Mouse (Mus musculus) lung, postnatal 36 days (tissue): ENCODE measurements at regions not wholly inside any gene's neighbourhood (a gene's known extent, or its start where the extent isn't known, plus 50 kb on each side); places are given as distances from the start of the nearest gene placed in this dataset.
"Not testable (repeated sequence)": the region's sequence is repeated elsewhere in the genome, so short reads cannot be mapped to it uniquely, and the experiment has no call there.

ENCODE experiments used
- DNase-seq: peaks from one replicate; pipeline ENCODE4 v3.0.0; 2022; ENCODE audit warnings: mixed read lengths

DNA sequence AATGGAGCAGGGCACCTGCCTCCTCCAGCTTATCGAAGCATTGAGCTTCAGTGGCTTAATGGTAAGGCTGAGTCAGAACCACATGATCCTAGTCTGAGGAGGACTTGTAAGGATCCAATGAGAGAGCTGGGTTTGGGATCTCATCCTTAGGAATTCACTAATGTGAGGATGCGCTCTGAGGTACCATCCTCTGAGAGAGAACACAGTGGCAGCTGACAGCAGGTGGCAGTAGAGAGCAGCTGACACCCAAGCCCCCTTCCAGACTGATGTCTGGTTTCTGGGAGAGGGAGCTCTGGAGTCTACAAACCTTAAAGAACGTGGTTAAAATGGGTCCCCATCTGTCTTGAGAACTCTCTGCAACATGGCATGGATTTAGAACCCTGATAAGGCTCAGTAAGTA lies 137.8 kb downstream of the B3glct start:
- DNase-seq, result peak; percentile 37

DNA sequence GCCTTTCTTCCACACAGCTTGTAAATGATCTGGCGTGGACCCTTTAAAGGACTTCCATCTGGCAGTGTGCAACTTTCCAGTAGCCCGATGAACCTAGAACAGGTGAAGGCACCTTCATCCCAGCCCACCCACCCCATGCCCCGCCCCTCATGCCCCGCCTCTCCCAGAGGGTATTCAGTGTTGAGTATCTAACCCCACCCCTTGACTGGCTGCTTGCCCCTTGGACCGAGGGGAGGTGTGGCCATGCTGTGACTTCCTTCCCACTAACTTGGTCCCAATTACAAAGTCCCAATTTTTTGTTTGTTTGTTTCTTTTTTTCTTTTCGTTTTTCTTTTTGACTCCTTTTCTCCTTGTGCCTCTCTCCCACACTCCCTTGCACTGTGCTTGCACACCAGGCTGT lies 140.8 kb downstream of the B3glct start:
- no peak for DNase-seq

DNA sequence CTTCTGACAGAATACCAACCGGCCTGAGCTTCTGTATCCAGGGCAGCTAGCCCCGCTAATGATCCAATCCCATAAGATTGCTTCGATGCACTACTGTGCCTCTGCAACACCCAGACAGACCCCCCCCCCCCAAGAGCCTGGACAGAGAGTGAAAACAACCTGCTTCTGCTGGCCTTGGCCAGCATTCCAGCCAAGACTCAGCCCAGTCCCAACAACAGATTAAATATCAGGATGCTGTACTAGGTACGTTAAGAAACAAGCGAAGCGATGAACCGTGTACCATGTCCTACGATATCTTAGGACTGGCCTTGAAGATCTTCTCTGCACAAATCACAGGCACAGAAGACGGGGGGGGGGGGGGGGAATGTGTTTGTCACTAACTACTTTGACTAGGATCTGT lies 145.8 kb downstream of the B3glct start:
- no peak for DNase-seq

DNA sequence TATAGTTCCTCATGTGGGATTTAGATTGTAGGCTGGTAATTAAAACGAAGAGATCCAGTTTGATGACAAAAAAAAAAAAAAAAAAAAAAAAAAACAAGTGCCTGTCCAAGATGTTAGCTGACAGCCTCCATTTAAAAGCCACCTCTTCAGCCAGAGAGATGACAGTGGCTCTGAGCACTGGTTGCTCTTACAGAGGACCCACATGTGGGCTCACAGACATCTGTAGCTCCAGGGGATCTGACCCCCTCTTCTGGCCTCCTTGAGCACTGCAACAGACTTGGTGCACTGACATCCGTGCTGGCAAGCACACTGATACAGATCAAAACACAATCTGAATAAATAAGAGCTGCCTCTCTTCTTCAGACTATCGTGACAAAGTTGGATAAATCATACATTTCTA lies 149.6 kb downstream of the B3glct start:
- DNase-seq, result peak; percentile 18

DNA sequence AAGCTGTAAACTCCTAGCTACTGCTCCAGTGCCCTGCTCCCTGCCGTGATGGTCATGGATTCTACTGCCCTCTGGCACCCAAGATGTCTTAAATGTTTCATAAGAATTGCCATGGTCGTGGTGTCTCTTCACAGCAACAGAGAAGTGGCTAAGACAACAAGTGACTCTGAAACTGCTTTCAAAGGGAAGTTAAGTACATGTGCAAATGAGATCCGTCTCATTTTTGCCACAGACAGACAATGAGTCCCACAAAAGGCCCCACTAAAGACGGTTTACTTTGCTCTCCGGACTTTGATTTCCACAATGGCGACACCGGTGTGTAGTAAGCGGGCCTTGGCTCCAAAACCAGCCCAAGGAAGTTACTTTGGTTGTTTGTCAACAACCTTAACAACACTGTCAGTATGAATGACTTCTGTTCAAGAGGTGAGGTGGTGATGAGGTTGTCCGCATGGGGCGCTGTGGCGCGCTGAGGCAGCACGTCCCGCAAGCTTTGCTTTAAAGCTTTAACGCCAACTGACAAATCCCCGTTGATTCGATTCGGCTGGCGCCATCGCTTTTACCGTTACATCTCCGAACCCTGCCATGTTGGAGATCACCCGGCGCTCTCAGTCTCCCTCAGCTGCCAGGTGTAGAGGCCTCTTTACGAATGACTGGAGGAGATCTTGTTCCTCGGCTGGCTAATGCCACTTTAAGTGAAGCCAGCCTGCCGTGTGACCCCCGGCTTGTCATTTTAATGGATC lies 153.3 kb downstream of the B3glct start:
- peak; percentile 72 for DNase-seq

DNA sequence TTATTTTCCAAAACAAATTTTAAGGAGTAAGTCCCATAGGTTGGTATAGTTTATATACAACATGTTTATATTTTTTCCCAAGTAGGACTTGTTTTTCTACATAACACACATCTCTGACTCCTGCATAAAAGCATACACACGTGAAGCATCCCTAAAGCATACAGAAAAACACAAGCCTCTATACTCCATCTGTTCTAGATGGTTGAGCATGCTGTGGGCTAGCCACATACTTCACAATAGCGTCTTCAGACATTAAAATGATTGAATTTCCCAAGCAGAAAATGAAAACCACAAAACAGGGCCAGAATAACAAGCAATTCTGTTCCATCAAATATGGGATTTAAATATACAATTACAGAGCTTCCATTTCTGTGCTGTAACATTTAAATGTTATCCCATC lies 159.3 kb downstream of the B3glct start:
- no peak for DNase-seq

DNA sequence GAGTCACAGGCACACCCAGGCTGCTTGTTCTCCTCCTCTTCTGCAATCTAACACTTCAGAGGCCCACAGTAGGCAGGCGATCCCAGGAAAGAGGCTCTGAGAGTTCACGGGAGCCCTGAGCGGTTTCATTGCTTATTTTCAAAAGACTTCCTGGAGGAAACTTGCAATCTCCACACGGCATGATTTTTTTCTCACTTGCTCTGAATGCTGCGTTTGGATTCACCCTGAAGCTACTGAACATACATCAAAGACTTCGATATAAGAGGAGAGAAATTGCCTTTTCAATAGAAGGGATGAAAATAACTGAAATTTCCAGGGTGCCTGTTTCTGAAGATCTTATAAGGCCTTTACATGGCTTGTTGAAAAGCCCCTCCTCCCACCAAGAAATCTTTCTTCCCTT lies 164.5 kb downstream of the B3glct start:
- no peak for DNase-seq

DNA sequence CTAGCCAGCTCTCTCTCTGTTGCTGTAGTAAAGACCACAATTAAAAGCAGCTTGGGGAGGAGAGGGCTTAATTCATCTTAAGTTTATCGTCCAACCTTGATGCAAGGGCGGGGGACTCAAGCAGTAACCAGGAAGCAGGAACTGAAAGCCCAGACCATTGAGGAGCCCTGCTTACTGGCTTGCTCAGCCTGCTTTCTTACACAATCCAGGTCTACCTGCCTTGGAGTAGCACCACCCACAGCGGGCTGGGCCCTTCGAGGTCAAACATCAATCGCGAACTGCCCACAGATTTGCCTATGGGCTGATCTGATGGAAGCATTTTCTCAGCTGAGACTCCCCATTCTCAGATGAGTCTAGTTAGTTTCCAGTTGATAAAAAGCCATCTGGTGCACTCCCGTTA lies 165.3 kb downstream of the B3glct start:
- no peak for DNase-seq

DNA sequence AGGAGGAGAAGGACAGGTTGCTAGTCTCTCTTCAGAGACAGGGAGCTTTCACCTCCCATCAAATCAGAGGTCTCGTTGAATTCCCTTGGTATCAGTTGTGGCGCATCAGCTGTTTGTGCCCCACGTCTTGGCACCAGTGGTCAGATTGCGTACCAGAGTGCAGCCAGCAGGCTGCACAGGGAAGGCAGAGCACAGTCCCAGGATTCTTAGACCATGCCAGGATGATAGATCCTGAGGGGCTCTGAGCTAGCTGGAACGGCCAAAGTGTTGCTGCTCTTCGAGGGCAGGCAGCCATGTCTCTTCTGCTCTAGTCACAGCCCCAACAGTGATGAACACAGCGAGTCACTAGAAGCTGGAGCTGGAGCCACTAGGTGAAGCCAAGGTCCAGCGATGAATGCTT lies 167.2 kb downstream of the B3glct start:
- DNase-seq, result no peak

DNA sequence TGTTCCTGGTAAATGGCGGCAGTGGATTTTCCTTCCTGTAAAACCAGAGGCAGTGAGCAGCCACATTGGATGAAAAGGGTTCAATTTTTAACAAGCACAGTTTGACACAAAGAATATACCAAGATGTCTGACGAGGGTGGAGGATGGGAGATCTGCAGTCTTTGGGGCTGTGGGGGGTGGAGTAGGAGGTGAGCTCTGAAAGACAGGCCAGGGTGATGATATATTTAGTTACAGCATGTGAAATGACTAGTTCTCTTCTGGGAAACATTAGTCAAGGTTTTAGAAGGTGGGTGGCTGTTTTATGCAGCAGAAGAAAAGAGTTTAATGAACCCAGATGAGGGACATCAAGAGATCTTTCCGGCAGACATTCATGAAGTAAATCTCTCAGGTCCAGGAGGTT lies 170.0 kb upstream of the Rxfp2 start:
- DNase-seq, result no peak

DNA sequence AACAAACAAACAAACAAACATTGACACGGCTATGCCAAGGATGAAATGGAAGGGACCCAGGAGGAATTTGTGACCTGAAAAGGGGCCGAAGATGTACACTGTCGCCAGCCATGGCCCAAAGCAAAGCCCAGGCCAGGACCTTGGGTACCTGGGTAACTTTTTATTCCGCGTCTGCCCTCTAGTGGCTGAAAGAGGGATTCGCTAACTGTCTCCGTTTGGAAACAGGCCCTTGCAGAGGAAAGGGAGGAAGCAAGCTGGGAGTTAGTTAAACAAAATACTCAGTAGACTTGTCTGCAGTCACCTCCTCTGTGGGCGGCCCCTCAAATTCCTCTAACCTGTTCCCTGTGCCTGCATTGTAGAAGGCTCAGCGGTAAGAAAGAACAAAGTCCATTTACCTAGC lies 167.5 kb upstream of the Rxfp2 start:
- DNase-seq, result peak; percentile 76

DNA sequence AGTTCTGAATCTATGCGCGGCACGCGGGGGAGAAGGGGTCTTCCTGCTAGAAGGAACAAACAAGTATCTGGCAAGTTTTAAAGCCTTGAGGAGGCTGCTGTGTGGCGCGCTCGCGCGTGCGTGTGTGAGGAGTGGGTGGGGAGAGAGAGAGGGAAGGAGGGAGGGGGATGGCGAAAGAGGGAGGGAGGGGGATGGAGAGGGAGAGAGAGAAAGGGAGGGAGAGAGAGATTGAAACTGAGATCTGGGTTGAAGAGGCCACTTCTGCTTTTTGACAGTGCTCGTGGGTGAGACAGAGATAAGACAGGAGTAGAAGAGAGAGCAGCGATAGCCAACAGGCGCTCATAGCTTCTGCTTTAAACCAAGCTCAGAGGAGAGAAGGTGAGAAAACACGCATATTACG lies 166.0 kb upstream of the Rxfp2 start:
- no peak for DNase-seq

DNA sequence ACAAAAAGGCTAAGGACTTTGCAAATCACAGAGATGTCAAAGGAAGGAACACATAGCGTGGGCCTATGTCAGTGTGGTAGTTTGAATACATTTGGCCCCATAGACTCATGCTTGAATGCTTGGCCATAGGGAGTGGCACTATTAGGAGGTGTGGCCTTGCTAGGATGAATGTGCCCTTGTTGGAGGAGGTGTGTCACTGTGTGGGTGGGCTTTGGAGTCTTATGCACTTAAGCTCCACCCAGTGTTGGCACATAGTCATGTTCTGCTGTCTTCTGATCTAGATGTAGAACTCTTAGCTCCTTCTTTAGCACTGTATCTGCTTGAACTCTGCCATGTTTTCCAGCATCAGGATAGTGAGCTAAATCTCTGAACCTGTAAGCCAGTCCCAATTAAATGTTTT lies 162.4 kb upstream of the Rxfp2 start:
- DNase-seq, result no peak

DNA sequence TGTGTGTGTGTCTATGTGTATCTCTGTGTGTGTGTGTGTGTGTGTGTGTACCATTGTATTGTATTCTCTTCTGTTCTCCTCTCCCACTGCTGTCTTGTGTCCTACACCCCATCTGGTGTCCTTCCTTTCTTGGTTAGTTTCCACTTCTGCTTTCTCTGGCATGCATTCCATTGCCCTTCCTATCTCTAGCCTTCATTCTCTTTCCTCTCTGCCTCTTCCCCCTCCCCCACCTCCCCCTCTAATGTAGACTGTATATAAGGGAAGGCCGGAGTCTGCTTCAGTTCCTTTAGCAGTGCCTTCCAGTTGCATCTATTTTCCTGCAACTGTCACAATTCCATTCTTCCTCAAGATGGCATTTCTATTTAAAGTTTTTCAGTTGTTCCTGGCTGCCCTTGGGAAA lies 161.5 kb upstream of the Rxfp2 start:
- DNase-seq, result no peak

DNA sequence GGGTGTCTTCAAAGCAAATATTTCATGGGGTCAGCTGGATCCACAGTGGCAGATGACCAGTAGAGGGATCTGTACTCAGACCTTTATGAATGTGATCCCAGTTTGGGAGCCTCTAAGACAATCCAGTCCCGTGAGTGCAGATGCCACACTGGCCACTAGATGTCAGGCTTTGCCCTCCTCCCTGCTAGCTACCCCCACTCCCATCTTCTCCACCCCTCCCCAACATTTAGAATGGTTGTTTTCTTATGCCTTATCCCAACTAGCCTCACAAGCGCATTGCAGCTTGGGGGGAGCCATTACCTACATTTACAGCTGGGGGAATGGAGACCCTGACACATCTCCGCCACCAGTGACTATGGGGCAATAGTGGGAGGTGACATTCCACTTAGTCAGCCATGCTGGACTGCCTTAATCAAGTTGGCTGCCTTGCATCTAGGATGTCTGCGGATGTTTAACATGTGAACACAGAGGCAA lies 156.9 kb upstream of the Rxfp2 start:
- DNase-seq, result peak; percentile 59

DNA sequence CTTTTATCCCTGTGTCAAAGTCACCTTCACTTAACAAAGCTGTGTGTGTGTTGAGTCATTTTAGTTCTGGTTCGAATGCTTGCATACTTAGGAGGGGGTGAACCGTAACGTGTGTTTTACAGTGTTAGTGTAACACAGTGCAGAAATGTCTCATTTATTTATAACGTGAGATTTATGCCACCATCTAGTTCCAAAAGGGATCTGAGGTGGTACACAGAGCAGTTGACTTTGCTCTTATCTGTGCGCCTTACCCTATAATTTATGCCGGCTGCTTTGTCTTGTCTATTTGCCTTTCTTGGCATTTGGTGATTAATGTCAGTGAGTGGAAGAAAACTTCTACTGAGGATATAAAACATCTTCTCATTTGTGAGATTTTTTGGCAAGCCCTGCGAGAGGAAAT lies 150.5 kb upstream of the Rxfp2 start:
- DNase-seq, result no peak

DNA sequence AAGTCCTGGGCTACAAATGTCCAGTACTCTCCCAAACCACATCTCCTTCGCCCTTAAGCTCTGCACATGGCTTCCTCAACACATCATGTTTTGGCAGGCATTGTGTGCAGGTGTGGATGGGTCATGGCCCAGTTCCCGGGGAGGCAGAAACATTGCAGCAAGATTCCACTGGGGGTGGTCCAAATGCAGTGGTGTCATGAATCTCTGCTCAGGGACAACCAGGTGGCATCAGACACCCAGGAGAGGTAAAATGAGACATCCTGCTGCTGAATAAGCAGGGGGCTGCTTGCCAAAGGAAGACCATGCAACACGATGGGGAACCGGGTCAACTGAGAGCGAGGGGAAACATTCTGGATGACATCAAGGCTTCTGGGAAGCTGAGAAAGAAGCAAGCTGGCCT lies 149.0 kb upstream of the Rxfp2 start:
- no peak for DNase-seq

DNA sequence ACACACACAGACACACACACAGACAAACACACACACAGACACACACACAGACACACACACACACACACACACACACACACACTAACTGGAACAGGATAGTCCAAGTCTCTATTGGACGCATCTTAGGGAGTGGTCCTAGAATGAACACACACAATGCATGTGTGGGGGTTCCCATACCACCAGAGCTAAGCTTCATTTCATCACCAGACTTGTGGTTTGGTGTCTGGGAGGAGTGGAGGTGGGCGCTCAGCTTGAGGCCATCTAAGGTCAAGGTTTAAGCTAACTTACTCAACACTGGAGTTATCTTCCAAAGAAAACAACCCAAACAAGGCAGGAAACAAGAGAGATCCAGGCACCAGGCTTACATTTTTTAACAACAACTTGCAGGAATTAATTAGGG lies 147.9 kb upstream of the Rxfp2 start:
- DNase-seq, result no peak

DNA sequence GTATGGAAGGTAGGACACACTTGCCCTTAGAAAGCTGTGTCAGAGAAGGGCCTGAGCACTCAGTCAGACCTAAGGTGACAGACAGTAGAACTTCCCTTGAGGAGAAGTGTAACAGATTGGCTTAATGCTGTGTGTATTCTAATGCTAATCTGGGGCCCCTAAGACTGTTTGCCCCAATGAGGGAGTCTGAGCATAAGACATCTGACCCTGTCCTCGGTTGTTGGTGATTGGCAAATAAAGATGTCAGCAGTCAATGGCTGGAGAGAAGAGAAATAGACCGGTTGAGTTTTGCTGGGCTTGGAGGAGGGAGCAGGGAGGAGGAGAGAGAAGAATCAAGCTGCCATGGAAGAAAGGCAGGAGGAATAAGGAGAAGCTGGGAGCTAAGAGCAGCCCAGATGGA lies 147.0 kb upstream of the Rxfp2 start:
- DNase-seq, result no peak

DNA sequence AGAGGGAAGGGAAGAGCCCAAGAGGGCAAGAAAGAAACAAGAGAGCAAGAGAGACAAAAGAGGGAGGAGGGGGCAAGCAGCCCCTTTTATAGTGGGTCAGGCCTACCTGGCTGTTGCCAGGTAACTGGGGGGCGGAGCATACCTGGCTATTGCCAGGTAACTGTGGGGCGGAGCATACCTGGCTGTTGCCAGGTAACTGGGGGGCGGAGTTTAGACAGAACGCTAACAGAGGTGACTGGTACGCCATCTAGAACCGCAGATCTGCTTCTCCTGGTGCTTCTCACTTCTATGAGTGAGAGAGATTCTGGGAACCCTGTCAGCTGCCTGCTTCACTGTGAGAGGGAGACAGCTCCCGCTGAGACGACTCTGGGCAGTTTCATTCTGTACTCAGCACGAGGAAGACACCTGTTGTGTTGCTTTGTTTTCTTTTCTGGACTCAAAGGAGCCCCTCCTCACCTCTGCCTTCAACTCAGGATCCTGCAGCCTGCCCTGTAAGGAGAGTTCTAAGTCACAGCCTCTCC lies 144.9 kb upstream of the Rxfp2 start:
- peak; percentile 10 for DNase-seq

DNA sequence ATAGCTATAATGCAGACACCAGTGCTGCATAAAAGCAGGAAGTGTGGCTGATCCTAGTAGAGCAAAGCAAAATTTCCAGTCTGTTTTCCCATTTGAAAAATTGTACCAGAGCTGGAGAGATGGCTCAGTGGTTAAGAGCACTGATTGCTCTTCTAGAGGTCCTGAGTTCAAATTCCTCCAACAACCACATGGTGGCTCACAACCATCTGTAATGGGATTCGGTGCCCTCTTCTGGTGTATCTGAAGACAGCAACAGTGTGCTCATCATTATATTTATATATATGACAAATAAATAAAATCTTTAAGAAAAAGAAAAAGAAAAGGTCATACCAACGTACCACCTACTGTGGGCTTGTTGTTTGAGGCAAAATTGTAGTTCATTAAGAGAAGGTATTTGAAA lies 144.1 kb upstream of the Rxfp2 start:
- DNase-seq, result no peak

DNA sequence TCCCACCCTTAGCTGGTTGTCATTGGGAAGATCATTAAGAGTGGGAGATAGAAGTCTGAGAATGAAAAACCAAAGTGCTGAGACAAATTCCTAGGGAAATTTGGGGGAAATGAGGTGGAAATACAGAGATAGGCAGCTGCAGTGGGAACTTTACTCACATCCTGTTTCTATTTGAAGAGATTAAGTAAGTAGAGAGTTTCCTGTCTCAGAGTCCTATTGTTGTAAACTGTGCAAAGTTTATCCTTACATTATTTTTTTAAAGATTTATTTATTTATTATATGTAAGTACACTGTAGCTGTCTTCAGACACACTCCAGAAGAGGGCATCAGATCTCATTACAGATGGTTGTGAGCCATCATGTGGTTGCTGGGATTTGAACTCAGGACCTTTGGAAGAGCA lies 126.0 kb upstream of the Rxfp2 start:
- not testable (repeated sequence) for DNase-seq

DNA sequence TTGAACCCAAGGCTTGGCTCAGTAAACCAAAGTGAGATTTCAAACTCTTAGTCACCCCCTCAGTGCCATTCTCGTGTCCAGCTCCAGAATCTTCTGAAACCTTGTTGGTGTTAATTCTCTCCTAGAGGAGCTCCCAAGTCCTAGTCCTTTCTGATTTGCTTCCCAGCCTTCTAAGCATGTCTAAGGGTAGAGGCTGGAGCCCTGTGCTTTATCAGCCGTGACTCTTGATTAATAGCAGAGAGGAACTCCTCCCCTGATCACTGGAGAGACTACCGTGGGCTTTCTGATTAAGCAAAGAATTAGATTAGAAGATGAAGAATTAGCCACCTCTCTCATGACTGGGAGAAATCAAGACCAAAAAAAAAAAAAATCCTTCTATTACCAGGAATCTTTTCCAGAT lies 111.5 kb upstream of the Rxfp2 start:
- DNase-seq, result no peak

DNA sequence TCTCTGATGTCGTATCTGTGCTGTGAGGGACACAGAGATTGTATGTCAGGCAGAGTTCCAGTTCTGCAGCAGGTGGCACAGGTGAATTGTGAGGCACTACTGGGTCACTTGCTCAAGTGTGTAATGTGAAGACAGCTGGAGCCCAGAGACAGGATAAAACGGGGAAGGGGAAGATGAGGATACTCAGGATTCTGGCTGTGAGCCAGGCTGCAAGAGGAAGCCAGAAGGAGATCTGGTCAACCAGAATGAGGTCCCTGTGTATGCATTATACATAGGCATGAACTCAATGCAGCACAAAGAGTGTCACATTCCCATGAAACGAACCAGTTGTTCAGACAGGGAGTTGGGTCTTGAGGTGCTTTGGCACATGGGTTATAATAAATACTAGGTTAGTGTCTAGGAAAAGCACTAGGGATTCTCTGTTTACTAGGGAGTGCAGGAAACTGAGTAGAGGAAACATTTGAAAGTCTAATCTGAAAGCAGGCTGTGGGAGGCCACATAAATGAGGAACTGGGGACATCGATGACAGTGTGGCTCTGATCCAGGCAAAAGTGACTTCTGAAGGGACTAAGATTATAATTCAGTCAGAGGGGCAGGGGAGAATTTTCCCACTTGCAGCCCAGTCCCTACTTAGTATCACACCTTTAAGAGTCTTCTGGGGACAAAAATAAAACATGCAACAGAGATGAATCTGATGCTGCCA lies 109.9 kb upstream of the Rxfp2 start:
- no peak for DNase-seq
